Mouse (Mus musculus) midbrain, embryonic 16.5 days (tissue): ENCODE data around the gene Zfp628. TPM values are rescaled to one million over a fixed set of nuclear protein-coding genes. Genes with fewer than 3 reads are reported as not detected.

Experiments used
- ATAC-seq: fragments of 200-750 bp; cut with Nextera tagmentation; 2 replicates; pipeline ENCODE4 v1.8.0; 2017; ENCODE audit warnings: moderate TSS enrichment
- H3K27ac ChIP-seq: fragments of 300-500 bp; sonication (generic); 2 replicates; pipeline ENCODE4 v1.5.1; 2014; ENCODE audit warnings: mild to moderate bottlenecking, low read length, mixed read lengths
- H3K27me3 ChIP-seq: fragments of 300-500 bp; sonication (generic); 2 replicates; pipeline ENCODE4 v1.6.1; 2014; ENCODE audit warnings: low read depth, low read length, mixed read lengths; ENCODE audit not compliant: control insufficient read depth, insufficient read depth
- H3K36me3 ChIP-seq: fragments of 300-500 bp; sonication (generic); 2 replicates; pipeline ENCODE4 v1.6.1; 2014; ENCODE audit warnings: mild to moderate bottlenecking, low read length, moderate library complexity, mixed read lengths; ENCODE audit not compliant: control insufficient read depth, insufficient read depth
- H3K4me1 ChIP-seq: fragments of 300-500 bp; sonication (generic); 2 replicates; pipeline ENCODE4 v1.6.1; 2014; ENCODE audit warnings: mild to moderate bottlenecking, low read length, mixed read lengths; ENCODE audit not compliant: control insufficient read depth, insufficient read depth
- H3K4me2 ChIP-seq: fragments of 300-500 bp; sonication (generic); 2 replicates; pipeline ENCODE4 v1.6.1; 2014; ENCODE audit warnings: mild to moderate bottlenecking, low read length, mixed read lengths
- H3K4me3 ChIP-seq: fragments of 300-500 bp; sonication (generic); 2 replicates; pipeline ENCODE4 v1.5.1; 2014; ENCODE audit warnings: low read depth, mild to moderate bottlenecking, low read length, moderate library complexity, mixed read lengths
- H3K9ac ChIP-seq: fragments of 300-500 bp; sonication (generic); 2 replicates; pipeline ENCODE4 v1.6.1; 2014; ENCODE audit warnings: low read depth, low read length, mixed read lengths
- H3K9me3 ChIP-seq: fragments of 300-500 bp; sonication (generic); replicated peaks from 2 replicates; pipeline ENCODE4 v1.6.1; 2014; ENCODE audit warnings: mild to moderate bottlenecking, low read length, mixed read lengths; ENCODE audit not compliant: control insufficient read depth, poor library complexity, severe bottlenecking
- WGBS: fragments of 180-500 bp; shearing (Covaris S2); extraction: QIAGEN DNeasy Blood & Tissue Kit; methylation state at CpG from one replicate; pipeline ENCODE4 v1.1.7; 2014; 5-methylcytosine and 5-hydroxymethylcytosine counted together
- polyA plus RNA-seq: library from polyadenylated mRNA; unstranded; fragments of >200 nt; fragmentation: Nextera tagmentation; extraction: Ambion mirVana; gene quantifications from 2 replicates; pipeline ENCODE4 v1.2.1, GENCODE M21; 2015

Zfp628 gene
- polyA plus RNA-seq, 1 experiment from 2014 or later, result 3.1 TPM

DNA sequence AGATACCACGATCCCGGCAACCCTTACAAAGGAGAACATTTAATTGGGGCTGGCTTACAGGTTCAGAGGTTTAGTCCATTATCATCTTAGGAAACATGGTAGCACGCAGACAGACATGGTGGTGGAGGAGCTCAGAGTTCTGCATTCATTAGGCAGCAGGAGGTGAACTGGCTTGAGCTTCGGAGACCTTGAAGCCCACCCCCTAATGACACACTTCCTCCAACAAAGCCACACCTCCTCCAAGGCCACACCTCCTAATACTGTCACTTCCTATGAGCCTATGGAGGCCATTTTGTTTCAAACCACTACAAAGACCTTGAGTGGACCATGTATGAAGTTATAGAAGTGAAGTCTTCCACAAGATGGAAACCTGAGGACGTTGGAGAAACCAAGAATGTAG, 2.8 kb upstream of the Zfp628 start:
- Histone ChIP-seq H3K36me3 (no peaks in the 10 kb centered on the region), H3K9me3 (no peaks in the 10 kb centered on the region), H3K4me2 (no peak overlapping the region), H3K4me1 (peaks cover 13% of the 10 kb centered on the region), H3K27me3 (no peaks in the 10 kb centered on the region), H3K9ac (no peak overlapping the region), H3K27ac (0 out of 2 replicates have a peak overlapping the region, but pooled peaks have one; percentile 12), H3K4me3 (peak overlapping the region; percentile 19)
- WGBS, result 55% methylated on average over 5 of the region's 5 CpGs
- no peak for ATAC-seq

DNA sequence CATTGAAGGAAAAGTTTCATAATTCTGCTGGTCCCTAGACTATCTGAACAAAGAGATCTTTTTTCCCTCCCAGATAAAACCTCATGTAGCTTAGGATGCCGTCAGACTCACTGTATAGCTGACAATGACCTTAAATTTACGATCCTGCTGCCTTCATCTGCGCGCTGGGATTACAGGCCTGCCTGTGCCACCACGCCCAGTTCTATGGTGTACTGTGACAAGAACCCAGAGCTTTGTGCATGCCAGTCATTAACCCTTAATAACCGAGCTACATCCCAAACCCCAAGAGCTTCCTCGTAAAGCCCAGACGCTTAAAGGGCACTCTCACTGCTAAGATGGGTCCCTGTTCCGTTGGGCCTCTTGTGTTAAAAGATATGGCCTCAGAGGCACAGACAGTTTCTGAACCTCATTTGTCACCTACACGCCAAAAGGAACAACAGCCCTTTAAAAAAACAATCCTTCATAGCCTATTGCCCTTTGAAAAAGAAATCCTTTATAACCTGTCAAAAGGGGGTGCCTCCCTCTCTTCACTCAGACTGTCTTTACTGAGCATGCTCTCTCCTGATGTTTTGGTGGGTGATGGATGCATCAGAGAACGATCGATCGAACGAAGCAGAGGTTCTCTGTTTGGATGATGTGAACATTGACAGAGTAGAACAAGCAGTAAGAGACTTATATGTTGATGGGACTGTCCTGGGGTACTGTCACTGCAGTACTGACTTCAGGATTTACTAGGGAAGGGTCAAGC, 826 bp downstream of the Zfp628 start:
- H3K4me2 ChIP-seq, result peak overlapping the region; percentile 58
- peak; percentile 58 for ATAC-seq
- 9% methylated on average over 14 of the region's 14 CpGs for WGBS

GRCm38 (mm10) chr7:4917494-4917893, 2.5 kb downstream of the Zfp628 start:
- Histone ChIP-seq H3K27me3 (no peaks in the 10 kb centered on the region), H3K36me3 (peaks cover 14% of the 10 kb centered on the region), H3K4me1 (peaks cover 30% of the 10 kb centered on the region), H3K4me3 (no peak overlapping the region), H3K9ac (no peak overlapping the region), H3K9me3 (no peaks in the 10 kb centered on the region), H3K4me2 (no peak overlapping the region), H3K27ac (peak overlapping the region; percentile 97; the same call in 1 of the 2 replicates)
- WGBS, result 100% methylated on average over 2 of the region's 2 CpGs
- ATAC-seq, result no peak

More for the DNA sequence above, 826 bp downstream of the Zfp628 start:
- H3K36me3 ChIP-seq, result peaks cover 12% of the 10 kb centered on the region
- H3K4me1 ChIP-seq, result peaks cover 16% of the 10 kb centered on the region
- H3K27ac ChIP-seq, result peak overlapping the region; percentile 97
- H3K9me3 ChIP-seq, result no peaks in the 10 kb centered on the region
- peak overlapping the region; percentile 56 for H3K4me3 ChIP-seq
- no peaks in the 10 kb centered on the region for H3K27me3 ChIP-seq
- H3K9ac ChIP-seq, result peak overlapping the region; percentile 83

DNA sequence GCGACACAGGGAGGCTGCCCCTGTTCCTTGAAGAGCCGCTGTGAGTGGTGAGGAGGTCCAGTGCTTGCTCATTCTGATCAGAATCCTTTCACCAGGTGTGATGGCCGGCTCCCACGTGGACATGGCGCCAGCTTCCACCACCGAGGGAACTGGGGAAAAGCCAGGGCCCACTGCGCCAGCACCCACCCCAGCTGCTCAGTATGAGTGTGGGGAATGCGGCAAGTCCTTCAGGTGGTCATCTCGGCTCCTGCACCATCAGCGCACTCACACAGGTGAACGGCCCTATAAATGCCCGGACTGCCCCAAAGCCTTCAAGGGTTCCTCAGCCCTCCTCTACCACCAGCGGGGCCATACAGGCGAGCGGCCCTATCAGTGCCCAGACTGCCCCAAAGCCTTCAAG, 3.7 kb downstream of the Zfp628 start:
- Histone ChIP-seq H3K9ac (no peak overlapping the region), H3K9me3 (no peaks in the 10 kb centered on the region), H3K4me1 (peaks cover 31% of the 10 kb centered on the region), H3K36me3 (peaks cover 14% of the 10 kb centered on the region), H3K27ac (no peak overlapping the region), H3K27me3 (no peaks in the 10 kb centered on the region), H3K4me3 (no peak overlapping the region), H3K4me2 (no peak overlapping the region)
- 95% methylated on average over 15 of the region's 15 CpGs for WGBS
- ATAC-seq, result no peak

GRCm38 (mm10) chr7:4919096-4919495, 4.1 kb downstream of the Zfp628 start:
- 86% methylated on average over 21 of the region's 21 CpGs for WGBS
- no peak for ATAC-seq
- Histone ChIP-seq H3K4me3 (no peak overlapping the region), H3K27ac (no peak overlapping the region), H3K4me2 (no peak overlapping the region), H3K27me3 (no peaks in the 10 kb centered on the region), H3K9ac (no peak overlapping the region), H3K4me1 (peaks cover 35% of the 10 kb centered on the region), H3K36me3 (peaks cover 14% of the 10 kb centered on the region), H3K9me3 (no peaks in the 10 kb centered on the region)

DNA sequence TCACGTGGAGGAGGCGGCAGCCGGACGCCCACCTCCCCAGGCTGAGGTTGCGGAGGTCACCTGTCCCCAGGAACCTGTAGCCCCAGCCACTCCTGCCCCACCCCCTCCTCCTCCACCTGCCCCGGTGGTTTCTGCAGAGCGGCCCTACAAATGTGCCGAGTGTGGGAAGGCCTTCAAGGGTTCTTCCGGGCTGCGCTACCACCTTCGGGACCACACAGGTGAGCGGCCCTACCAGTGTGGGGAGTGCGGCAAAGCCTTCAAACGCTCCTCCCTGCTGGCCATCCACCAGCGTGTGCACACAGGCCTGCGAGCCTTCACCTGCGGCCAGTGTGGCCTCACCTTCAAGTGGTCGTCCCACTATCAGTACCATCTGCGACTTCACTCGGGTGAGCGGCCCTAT, 5.0 kb downstream of the Zfp628 start:
- Histone ChIP-seq H3K27ac (no peak overlapping the region), H3K27me3 (no peaks in the 10 kb centered on the region), H3K4me3 (no peak overlapping the region), H3K9me3 (no peaks in the 10 kb centered on the region), H3K9ac (no peak overlapping the region), H3K36me3 (peaks cover 14% of the 10 kb centered on the region), H3K4me2 (no peak overlapping the region), H3K4me1 (peaks cover 44% of the 10 kb centered on the region)
- 90% methylated on average over 21 of the region's 21 CpGs for WGBS
- no peak for ATAC-seq

GRCm38 (mm10) chr7:4920496-4920895, 5.5 kb downstream of the Zfp628 start:
- Histone ChIP-seq H3K4me1 (peaks cover 49% of the 10 kb centered on the region), H3K27ac (peak overlapping the region; percentile 99), H3K27me3 (no peaks in the 10 kb centered on the region), H3K4me2 (no peak overlapping the region), H3K9me3 (no peaks in the 10 kb centered on the region), H3K9ac (peak overlapping the region; percentile 31; the same call in 1 of the 2 replicates), H3K36me3 (peaks cover 14% of the 10 kb centered on the region), H3K4me3 (no peak overlapping the region)
- no peak for ATAC-seq
- 91% methylated on average over 19 of the region's 19 CpGs for WGBS

GRCm38 (mm10) chr7:4920976-4921823, 6.2 kb downstream of the Zfp628 start:
- no peak for ATAC-seq
- Histone ChIP-seq H3K4me2 (peak overlapping the region; percentile 92; the same call in 1 of the 2 replicates), H3K36me3 (peaks cover 14% of the 10 kb centered on the region)

More at GRCm38 (mm10) chr7:4920976-4921823, 6.2 kb downstream of the Zfp628 start:
- no peaks in the 10 kb centered on the region for H3K9me3 ChIP-seq
- H3K4me3 ChIP-seq, result no peak overlapping the region
- 56% methylated on average over 23 of the region's 23 CpGs for WGBS
- H3K9ac ChIP-seq, result peak overlapping the region; percentile 85
- no peaks in the 10 kb centered on the region for H3K27me3 ChIP-seq
- peak overlapping the region; percentile 99 for H3K27ac ChIP-seq
- peaks cover 51% of the 10 kb centered on the region for H3K4me1 ChIP-seq
